Mouse (Mus musculus) liver, adult 2 months (tissue): ENCODE results near the gene Cd300lf.

Experiments used
- CTCF ChIP-seq: fragments of 200-500 bp; IDR thresholded peaks from 2 replicates; pipeline ENCODE4 v1.5.1; 2011; ENCODE audit warnings: low read depth, low read length, control low read depth
- POLR2A ChIP-seq: fragments of 200-500 bp; IDR thresholded peaks from 2 replicates; pipeline ENCODE4 v1.6.1; 2011; ENCODE audit warnings: low read length, control low read depth; ENCODE audit not compliant: insufficient read depth; ENCODE audit errors: extremely low read depth

- TF ChIP-seq POLR2A (no peak), CTCF (no peak)
Observed at GRCm38 (mm10) chr11:115128483-115128882, 5.3 kb downstream of the Cd300lf start.
